Mouse (Mus musculus) neural tube, embryonic 15.5 days (tissue): ENCODE data around the gene Rbfox2. TPM values are rescaled to one million over a fixed set of nuclear protein-coding genes. Genes with fewer than 3 reads are reported as not detected.
A peak's percentile ranks its signal among the peaks of the same experiment; 100 is the strongest.

Source experiments
- ATAC-seq: fragments of 200-750 bp; cut with Nextera tagmentation; 2 replicates; pipeline ENCODE4 v1.8.0; 2017; ENCODE audit warnings: mild to moderate bottlenecking, moderate TSS enrichment, moderate library complexity; ENCODE audit not compliant: low FRiP score
- H3K27ac ChIP-seq: fragments of 300-500 bp; sonication (generic); replicated peaks from 2 replicates; pipeline ENCODE4 v1.5.1; 2015; ENCODE audit warnings: mild to moderate bottlenecking, inconsistent platforms
- H3K27me3 ChIP-seq: fragments of 300-500 bp; sonication (generic); replicated peaks from 2 replicates; pipeline ENCODE4 v1.6.1; 2015; ENCODE audit warnings: inconsistent platforms
- H3K36me3 ChIP-seq: fragments of 300-500 bp; sonication (generic); 2 replicates; pipeline ENCODE4 v1.6.1; 2015; ENCODE audit warnings: inconsistent platforms
- H3K4me1 ChIP-seq: fragments of 300-500 bp; sonication (generic); 2 replicates; pipeline ENCODE4 v1.6.1; 2015; ENCODE audit warnings: inconsistent platforms
- H3K4me2 ChIP-seq: fragments of 300-500 bp; sonication (generic); 2 replicates; pipeline ENCODE4 v1.6.1; 2015; ENCODE audit warnings: inconsistent platforms, mild to moderate bottlenecking, moderate library complexity
- H3K4me3 ChIP-seq: fragments of 300-500 bp; sonication (generic); replicated peaks from 2 replicates; pipeline ENCODE4 v1.5.1; 2015; ENCODE audit warnings: mild to moderate bottlenecking, inconsistent platforms
- H3K9ac ChIP-seq: fragments of 300-500 bp; sonication (generic); replicated peaks from 2 replicates; pipeline ENCODE4 v1.6.1; 2015; ENCODE audit warnings: mild to moderate bottlenecking, inconsistent platforms
- H3K9me3 ChIP-seq: fragments of 300-500 bp; sonication (generic); replicated peaks from 2 replicates; pipeline ENCODE4 v1.6.1; 2016; ENCODE audit warnings: inconsistent platforms
- WGBS: fragments of 180-500 bp; shearing (Covaris S2); methylation state at CpG from one replicate; pipeline ENCODE4 v1.1.7; 2015; ENCODE audit warnings: mixed read lengths; 5-methylcytosine and 5-hydroxymethylcytosine counted together
- polyA plus RNA-seq: library from polyadenylated mRNA; unstranded; fragments of >200 nt; fragmentation: Nextera tagmentation; extraction: Ambion mirVana; gene quantifications from 2 replicates; pipeline ENCODE4 v1.2.1, GENCODE M21; 2015

The Rbfox2 gene
- polyA plus RNA-seq, 1 experiment from 2014 or later = 120 TPM

- Histone ChIP-seq H3K4me1 (peaks cover 21% of the 10 kb centered on the region), H3K4me3 (no peak overlapping the region), H3K9ac (no peak overlapping the region), H3K9me3 (no peaks in the 10 kb centered on the region), H3K27me3 (no peaks in the 10 kb centered on the region), H3K36me3 (no peaks in the 10 kb centered on the region), H3K27ac (no peak overlapping the region), H3K4me2 (no peak overlapping the region)
- ATAC-seq = no peak
- WGBS = 79% methylated on average over 3 of the region's 3 CpGs
Measured at GRCm38 (mm10) chr15:77268415-77268814, 38.4 kb downstream of the Rbfox2 start.

- Histone ChIP-seq H3K4me1 (peaks cover 21% of the 10 kb centered on the region), H3K9ac (no peak overlapping the region), H3K27me3 (no peaks in the 10 kb centered on the region), H3K4me3 (no peak overlapping the region), H3K27ac (no peak overlapping the region), H3K9me3 (no peaks in the 10 kb centered on the region), H3K4me2 (no peak overlapping the region), H3K36me3 (no peaks in the 10 kb centered on the region)
- 33% methylated on average over 4 of the region's 4 CpGs for WGBS
- no peak for ATAC-seq
Measured at GRCm38 (mm10) chr15:77265318-77265717, 41.5 kb downstream of the Rbfox2 start.

GRCm38 (mm10) chr15:77264314-77264713, 42.5 kb downstream of the Rbfox2 start:
- Histone ChIP-seq H3K36me3 (no peaks in the 10 kb centered on the region), H3K9ac (no peak overlapping the region), H3K27me3 (no peaks in the 10 kb centered on the region), H3K27ac (no peak overlapping the region), H3K4me2 (no peak overlapping the region), H3K4me3 (no peak overlapping the region), H3K4me1 (peaks cover 22% of the 10 kb centered on the region), H3K9me3 (no peaks in the 10 kb centered on the region)
- 54% methylated on average over 5 of the region's 5 CpGs for WGBS
- ATAC-seq = no peak

GRCm38 (mm10) chr15:77262782-77263181, 44.0 kb downstream of the Rbfox2 start:
- 94% methylated on average over 2 of the region's 2 CpGs for WGBS
- Histone ChIP-seq H3K9ac (no peak overlapping the region), H3K4me2 (no peak overlapping the region), H3K9me3 (no peaks in the 10 kb centered on the region), H3K27me3 (no peaks in the 10 kb centered on the region), H3K4me3 (no peak overlapping the region), H3K27ac (no peak overlapping the region), H3K4me1 (peaks cover 36% of the 10 kb centered on the region), H3K36me3 (no peaks in the 10 kb centered on the region)
- no peak for ATAC-seq

GRCm38 (mm10) chr15:77257437-77258229, 49.2 kb downstream of the Rbfox2 start:
- Histone ChIP-seq H3K4me1 (peaks cover 42% of the 10 kb centered on the region), H3K36me3 (no peaks in the 10 kb centered on the region), H3K27ac (peak overlapping the region; percentile 38; the same call in 1 of the 2 replicates), H3K27me3 (no peaks in the 10 kb centered on the region), H3K9me3 (no peaks in the 10 kb centered on the region), H3K4me2 (no peak overlapping the region), H3K4me3 (no peak overlapping the region), H3K9ac (no peak overlapping the region)
- ATAC-seq = no peak
- 27% methylated on average over 6 of the region's 6 CpGs for WGBS

GRCm38 (mm10) chr15:77256782-77257181, 50.0 kb downstream of the Rbfox2 start:
- Histone ChIP-seq H3K9me3 (no peaks in the 10 kb centered on the region), H3K4me2 (no peak overlapping the region), H3K9ac (no peak overlapping the region), H3K36me3 (no peaks in the 10 kb centered on the region), H3K4me1 (peaks cover 42% of the 10 kb centered on the region), H3K4me3 (no peak overlapping the region), H3K27ac (no peak overlapping the region), H3K27me3 (no peaks in the 10 kb centered on the region)
- 81% methylated on average over 4 of the region's 4 CpGs for WGBS
- no peak for ATAC-seq

GRCm38 (mm10) chr15:77254636-77255035, 52.2 kb downstream of the Rbfox2 start:
- peak overlapping the region; percentile 38 for H3K27ac ChIP-seq
- H3K9me3 ChIP-seq = no peaks in the 10 kb centered on the region
- H3K4me3 ChIP-seq = no peak overlapping the region
- H3K9ac ChIP-seq = no peak overlapping the region
- H3K27me3 ChIP-seq = no peaks in the 10 kb centered on the region
- WGBS = 11% methylated on average over 1 of the region's 1 CpGs
- H3K36me3 ChIP-seq = no peaks in the 10 kb centered on the region
- H3K4me1 ChIP-seq = peaks cover 42% of the 10 kb centered on the region
- H3K4me2 ChIP-seq = no peak overlapping the region
- ATAC-seq = no peak

- H3K4me2 ChIP-seq = no peak overlapping the region
- H3K4me1 ChIP-seq = peaks cover 39% of the 10 kb centered on the region
- H3K36me3 ChIP-seq = no peaks in the 10 kb centered on the region
- H3K27ac ChIP-seq = peak overlapping the region; percentile 38
- no peak overlapping the region for H3K9ac ChIP-seq
- no peaks in the 10 kb centered on the region for H3K27me3 ChIP-seq
- no peak overlapping the region for H3K4me3 ChIP-seq
- WGBS = 33% methylated on average over 2 of the region's 2 CpGs
- H3K9me3 ChIP-seq = no peaks in the 10 kb centered on the region
- peak; percentile 55; the same call in 1 of the 2 replicates for ATAC-seq
Measured at GRCm38 (mm10) chr15:77254128-77254527, 52.7 kb downstream of the Rbfox2 start.

GRCm38 (mm10) chr15:77251706-77252105, 55.1 kb downstream of the Rbfox2 start:
- Histone ChIP-seq H3K36me3 (no peaks in the 10 kb centered on the region), H3K9me3 (no peaks in the 10 kb centered on the region), H3K27ac (no peak overlapping the region), H3K4me2 (no peak overlapping the region), H3K4me1 (peaks cover 24% of the 10 kb centered on the region), H3K4me3 (no peak overlapping the region), H3K9ac (no peak overlapping the region), H3K27me3 (no peaks in the 10 kb centered on the region)
- no peak for ATAC-seq
- WGBS = 86% methylated on average over 3 of the region's 3 CpGs

- Histone ChIP-seq H3K36me3 (no peaks in the 10 kb centered on the region), H3K27me3 (no peaks in the 10 kb centered on the region), H3K27ac (no peak overlapping the region), H3K9ac (no peak overlapping the region), H3K9me3 (no peaks in the 10 kb centered on the region), H3K4me3 (no peak overlapping the region), H3K4me2 (no peak overlapping the region), H3K4me1 (peaks cover 29% of the 10 kb centered on the region)
- 94% methylated on average over 2 of the region's 2 CpGs for WGBS
- no peak for ATAC-seq
Measured at GRCm38 (mm10) chr15:77250806-77251205, 56.0 kb downstream of the Rbfox2 start.

- peaks cover 36% of the 10 kb centered on the region for H3K4me1 ChIP-seq
- H3K9ac ChIP-seq = no peak overlapping the region
- H3K4me2 ChIP-seq = no peak overlapping the region
- no peak overlapping the region for H3K4me3 ChIP-seq
- no peak for ATAC-seq
- no peaks in the 10 kb centered on the region for H3K36me3 ChIP-seq
- WGBS = 85% methylated on average over 5 of the region's 5 CpGs
- no peaks in the 10 kb centered on the region for H3K9me3 ChIP-seq
- H3K27me3 ChIP-seq = no peaks in the 10 kb centered on the region
- no peak overlapping the region for H3K27ac ChIP-seq
Measured at GRCm38 (mm10) chr15:77249421-77249820, 57.4 kb downstream of the Rbfox2 start.
